Mouse (Mus musculus): Measurements from ENCODE around the gene Ifnk.

The Ifnk gene

DNA sequence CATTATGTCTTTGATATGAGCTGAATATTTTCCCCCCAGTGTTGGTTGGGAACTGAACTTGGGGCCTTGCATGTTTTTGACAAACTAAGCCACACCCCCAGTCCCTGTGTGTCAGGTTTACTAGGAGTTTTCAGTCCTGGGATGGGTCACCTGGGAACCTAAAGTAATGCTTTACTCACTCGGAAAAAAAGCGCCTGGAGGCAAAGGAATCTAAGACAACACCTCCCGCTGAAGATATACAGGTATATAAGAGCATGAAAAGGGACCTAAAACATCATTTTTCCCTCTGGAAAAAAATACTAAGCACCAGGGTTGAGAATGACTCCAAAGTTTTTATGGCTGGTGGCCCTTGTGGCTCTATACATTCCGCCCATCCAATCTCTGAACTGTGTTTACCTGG is at the start of gene Ifnk:
Ifnk (plus strand) TSS at position 301 of the 400 bp plus-strand sequence.
- in situ Hi-C loops (cut with MboI; ENCODE audit: unreplicated experiment in 2 of 2): loop anchor here in 1 of 2 experiments (10.0 kb wide), 1 partner anchor 197 kb away; no protein-coding TSS in a partner anchor

GRCm38 (mm10) chr4:35105115-35105773 is 46.6 kb upstream of the Ifnk start:
- in situ Hi-C loops (cut with MboI; ENCODE audit: unreplicated experiment in 2 of 2): no loop called here

GRCm38 (mm10) chr4:35112452-35112851 is 39.4 kb upstream of the Ifnk start:
- in situ Hi-C loops (cut with MboI; ENCODE audit: unreplicated experiment in 2 of 2): no loop called here

DNA sequence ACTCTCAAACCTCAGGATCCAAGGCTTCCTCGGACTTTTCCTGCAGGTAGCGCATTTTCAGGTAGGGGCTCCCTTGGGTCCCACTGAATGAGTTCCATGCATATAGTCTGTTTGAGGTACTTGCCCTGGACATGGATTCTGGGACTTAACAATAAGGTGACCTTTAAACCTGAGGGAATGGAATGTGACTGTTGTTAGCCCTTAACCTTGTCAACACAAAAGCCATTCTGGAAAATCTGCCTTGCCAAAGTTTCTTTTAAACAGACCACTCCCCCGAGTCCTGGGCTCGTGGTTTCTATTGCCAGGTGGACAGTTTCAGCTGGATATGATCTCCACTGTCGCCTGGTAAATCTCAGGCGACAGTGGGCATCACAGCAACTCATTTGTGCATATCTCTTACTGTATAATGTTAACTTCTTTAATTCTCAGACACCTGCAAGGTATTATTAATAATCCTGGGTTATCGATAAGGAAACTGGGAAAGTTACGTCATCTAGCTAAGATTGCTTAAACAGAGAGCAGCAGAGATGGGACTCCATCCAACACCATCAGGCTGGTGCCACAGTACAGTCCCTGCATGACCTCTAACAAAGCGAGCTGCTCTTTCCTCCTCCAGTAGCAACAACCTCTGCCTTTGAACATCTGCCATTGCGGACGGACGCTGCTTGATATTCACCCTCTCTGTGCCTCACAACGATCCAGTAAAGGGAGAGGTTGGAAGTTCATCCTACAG is 38.2 kb upstream of the Ifnk start:
- in situ Hi-C loops (cut with MboI; ENCODE audit: unreplicated experiment in 2 of 2): no loop called here

DNA sequence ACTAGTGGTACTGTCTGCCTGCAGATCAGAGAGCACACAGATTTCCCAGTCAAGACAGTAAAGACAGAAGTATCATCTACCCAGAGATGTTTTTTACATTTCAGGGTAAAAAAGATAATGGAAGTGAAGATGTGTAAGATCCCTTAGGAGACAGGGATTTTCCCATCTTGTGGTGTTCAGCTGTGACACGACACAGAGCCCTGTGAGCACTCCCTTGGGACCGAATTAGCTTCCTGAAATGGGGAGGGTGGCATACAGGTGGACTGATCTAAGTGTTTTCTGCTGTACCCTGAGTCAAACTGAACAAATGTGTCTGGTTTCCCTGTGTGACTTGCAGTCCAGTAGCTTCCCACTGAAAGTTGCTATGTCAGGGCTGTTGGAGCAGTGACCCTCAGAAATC is 36.9 kb upstream of the Ifnk start:
- in situ Hi-C loops (cut with MboI; ENCODE audit: unreplicated experiment in 2 of 2): no loop called here

- in situ Hi-C loops (cut with MboI; ENCODE audit: unreplicated experiment in 2 of 2): no loop called here
Measured at GRCm38 (mm10) chr4:35115933-35116332, 35.9 kb upstream of the Ifnk start.

- in situ Hi-C loops (cut with MboI; ENCODE audit: unreplicated experiment in 2 of 2): no loop called here
Measured at GRCm38 (mm10) chr4:35117144-35117543, 34.7 kb upstream of the Ifnk start.

- in situ Hi-C loops (cut with MboI; ENCODE audit: unreplicated experiment in 2 of 2): no loop called here
Measured at GRCm38 (mm10) chr4:35118851-35119250, 33.0 kb upstream of the Ifnk start.

- in situ Hi-C loops (cut with MboI; ENCODE audit: unreplicated experiment in 2 of 2): no loop called here
Measured at GRCm38 (mm10) chr4:35120159-35120558, 31.7 kb upstream of the Ifnk start.

DNA sequence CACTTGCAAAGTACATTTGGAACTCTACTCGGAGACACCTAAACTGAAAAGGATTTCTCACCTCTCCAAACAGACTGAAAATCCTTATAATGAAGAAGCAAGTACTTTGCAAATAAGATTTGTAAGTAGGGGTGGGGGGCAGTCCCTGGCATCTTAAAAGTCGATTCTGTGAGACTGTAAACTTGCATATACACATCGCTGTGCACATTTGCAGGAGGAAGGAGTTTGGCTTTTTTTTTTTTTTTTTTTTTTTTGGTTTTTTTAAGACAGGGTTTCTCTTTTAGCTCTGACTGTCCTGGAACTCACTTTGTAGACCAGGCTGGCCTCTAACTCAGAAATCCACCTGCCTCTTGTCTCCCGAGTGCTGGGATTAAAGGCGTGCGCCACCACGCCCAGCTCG is 31.3 kb upstream of the Ifnk start:
- in situ Hi-C loops (cut with MboI; ENCODE audit: unreplicated experiment in 2 of 2): no loop called here

GRCm38 (mm10) chr4:35121060-35121459 is 30.8 kb upstream of the Ifnk start:
- in situ Hi-C loops (cut with MboI; ENCODE audit: unreplicated experiment in 2 of 2): no loop called here

DNA sequence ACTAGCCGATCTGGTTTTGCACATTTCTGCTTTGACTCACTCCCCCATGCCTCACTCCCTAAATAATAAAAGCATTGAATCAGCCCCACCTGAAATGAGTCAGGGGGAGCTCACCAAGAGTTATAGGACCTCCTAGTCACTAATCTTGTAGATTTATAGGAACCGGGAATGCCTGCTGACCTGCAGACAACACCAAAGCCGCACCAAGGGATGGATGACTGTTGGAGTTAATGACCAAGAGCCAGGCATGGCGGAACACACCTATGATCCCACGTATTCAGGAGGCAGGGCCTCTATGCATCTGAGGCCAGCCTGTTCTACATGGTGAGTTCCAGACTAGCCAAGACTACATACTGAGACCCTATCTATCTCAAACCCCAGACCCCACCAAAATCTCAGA is 28.8 kb upstream of the Ifnk start:
- in situ Hi-C loops (cut with MboI; ENCODE audit: unreplicated experiment in 2 of 2): no loop called here

DNA sequence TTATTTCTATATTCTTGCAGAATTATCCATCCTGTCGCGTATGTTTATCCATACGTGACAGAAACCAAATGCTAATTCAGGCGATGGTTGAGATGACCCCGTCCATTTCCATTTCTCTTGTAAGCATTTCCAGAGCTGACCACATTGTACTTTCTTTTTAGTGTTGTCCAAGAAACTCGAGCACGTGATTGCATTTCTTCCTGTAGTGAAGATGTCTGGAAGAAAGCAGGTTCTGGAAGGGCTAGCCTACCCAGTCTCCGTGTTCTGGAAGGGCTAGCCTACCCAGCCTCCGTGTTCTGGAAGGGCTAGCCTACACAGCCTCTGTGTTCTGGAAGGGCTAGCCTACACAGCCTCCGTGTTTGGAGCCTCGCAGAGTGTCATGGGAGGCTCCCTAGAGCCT is 27.8 kb upstream of the Ifnk start:
- in situ Hi-C loops (cut with MboI; ENCODE audit: unreplicated experiment in 2 of 2): no loop called here

DNA sequence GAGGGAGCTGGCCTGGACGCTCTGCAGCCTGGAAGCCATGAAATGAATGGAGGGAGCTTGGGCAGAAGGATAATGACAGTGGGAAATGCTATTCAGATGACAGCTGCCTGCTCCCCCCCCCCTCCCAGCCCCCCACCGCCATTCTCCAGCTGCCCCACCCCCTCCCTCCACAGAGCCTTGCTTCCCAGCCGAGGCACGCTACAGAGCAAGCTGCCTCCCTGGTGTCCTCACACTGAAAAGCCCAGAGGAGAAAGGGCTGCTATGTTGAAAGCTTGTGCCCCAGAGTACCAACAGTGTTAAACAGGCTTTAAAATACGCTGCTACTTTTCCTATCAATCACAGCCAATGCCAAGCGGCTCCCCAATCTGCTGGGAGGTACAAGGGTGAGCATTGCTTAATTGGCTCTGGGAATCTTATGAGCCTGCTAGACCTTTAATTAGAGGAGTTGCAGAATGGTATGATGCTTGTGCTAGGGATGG is 26.5 kb upstream of the Ifnk start:
- in situ Hi-C loops (cut with MboI; ENCODE audit: unreplicated experiment in 2 of 2): no loop called here

GRCm38 (mm10) chr4:35126776-35127175 is 25.1 kb upstream of the Ifnk start:
- in situ Hi-C loops (cut with MboI; ENCODE audit: unreplicated experiment in 2 of 2): no loop called here

- in situ Hi-C loops (cut with MboI; ENCODE audit: unreplicated experiment in 2 of 2): no loop called here
Measured at GRCm38 (mm10) chr4:35127759-35128158, 24.1 kb upstream of the Ifnk start.

GRCm38 (mm10) chr4:35130411-35130948 is 21.4 kb upstream of the Ifnk start:
- in situ Hi-C loops (cut with MboI; ENCODE audit: unreplicated experiment in 2 of 2): no loop called here

GRCm38 (mm10) chr4:35131592-35131991 is 20.3 kb upstream of the Ifnk start:
- in situ Hi-C loops (cut with MboI; ENCODE audit: unreplicated experiment in 2 of 2): no loop called here

GRCm38 (mm10) chr4:35133411-35133810 is 18.4 kb upstream of the Ifnk start:
- in situ Hi-C loops (cut with MboI; ENCODE audit: unreplicated experiment in 2 of 2): no loop called here

DNA sequence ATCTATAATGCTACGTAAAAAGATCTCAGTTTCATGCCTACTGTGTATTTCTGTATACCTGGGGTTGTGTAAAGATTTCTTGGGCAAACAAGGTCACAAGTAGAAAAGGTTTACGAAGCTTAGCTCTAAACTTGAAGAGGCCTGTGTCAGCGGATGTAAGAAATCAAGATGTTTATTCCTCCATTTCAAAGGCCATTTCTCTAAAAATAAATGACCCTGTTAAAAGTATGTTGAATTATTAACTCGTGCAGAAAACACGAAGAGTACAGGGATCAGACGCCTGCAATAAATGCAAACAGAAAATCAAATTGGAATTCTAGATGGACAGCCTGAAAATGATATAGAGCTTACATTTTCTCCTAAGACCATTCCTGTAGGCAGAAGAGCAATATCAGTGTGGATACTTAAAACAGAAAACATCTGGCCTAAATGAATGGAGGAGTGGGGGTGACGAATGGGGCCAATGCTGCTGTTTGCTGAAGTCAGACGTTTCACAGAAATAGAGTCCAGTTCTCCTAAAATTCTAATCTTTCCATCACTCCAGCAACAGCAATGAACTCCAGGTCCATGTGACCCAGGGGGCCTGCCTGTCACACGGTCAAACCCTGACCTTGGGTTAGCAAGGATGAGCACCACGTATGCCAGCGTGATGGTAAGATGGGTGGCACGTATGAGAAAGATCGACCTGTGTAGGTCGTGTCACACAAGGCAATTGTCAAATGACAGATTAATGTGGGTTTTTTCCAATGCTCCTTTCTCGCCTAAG is 16.8 kb upstream of the Ifnk start:
- in situ Hi-C loops (cut with MboI; ENCODE audit: unreplicated experiment in 2 of 2): no loop called here

- in situ Hi-C loops (cut with MboI; ENCODE audit: unreplicated experiment in 2 of 2): no loop called here
Measured at GRCm38 (mm10) chr4:35135806-35136205, 16.1 kb upstream of the Ifnk start.

Measured in v-Abl transformed pro-B cells (cell line).